Mouse (Mus musculus): ENCODE results near the gene Fryl. TPM values are rescaled to one million over a fixed set of nuclear protein-coding genes. Genes with fewer than 3 reads are reported as not detected.

Gene Fryl
- polyA plus RNA-seq, 1 experiment from 2014 or later, result 30.8 TPM

GRCm38 (mm10) chr5:73210971-73211315 is 45.5 kb downstream of the Fryl start:
- ATAC-seq (no peak), DNase-seq (ENCODE audit: low read depth, low spot score) (no peak)
- no peak for TF ChIP-seq CTCF (IDR thresholded peaks at IDR 0.05)
- ChIA-PET POLR2A (interaction anchor here (1.1 kb wide), 1 partner anchor 12 kb away, joined by 3 read pairs; no protein-coding TSS in a partner anchor), CTCF (no interaction called here)
- H3K27me3 ChIP-seq, result no peaks in the 10 kb centered on the region
- in situ Hi-C loops (cut with MboI; ENCODE audit: low pct_unique_long_range_greater_than_20kb), result no loop called here

DNA sequence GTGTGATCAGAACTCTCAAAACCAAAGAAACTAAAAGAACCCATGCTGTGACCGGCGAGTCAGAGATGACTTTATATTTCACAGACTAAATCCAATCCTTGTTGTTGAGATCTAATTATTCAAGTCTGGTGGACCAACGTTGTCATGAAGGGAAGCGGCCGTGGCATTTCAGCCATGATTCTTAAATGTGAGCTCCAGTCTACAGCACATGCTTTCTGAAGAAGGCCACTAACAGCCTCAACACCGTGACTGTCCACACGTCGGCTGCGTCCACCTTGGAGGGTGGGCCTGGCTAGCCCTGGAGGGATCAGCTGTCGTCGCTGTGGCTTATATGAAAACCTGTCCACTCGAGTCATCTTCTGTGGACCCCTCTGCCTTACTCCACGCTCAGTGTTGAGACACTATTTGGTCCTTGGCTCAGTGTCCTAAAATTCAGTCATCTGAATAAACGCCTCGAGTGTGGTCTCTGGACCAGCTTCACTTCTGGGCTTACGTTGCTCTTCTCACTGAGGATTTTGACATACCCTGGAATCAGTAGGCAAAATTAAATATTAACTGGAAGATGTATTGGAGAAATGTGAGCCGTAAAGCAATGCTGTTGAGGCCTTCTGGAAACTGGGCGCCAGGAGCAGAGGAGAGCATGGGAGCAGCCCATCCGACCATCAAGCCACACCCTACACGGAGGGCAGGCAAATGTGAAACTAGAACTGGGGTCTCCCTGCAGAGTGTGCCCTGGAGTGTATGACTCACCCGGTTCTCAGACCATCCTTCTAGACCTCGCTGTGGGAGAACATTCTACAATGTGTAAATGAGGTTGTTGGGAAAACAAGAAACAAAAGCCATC is 46.1 kb downstream of the Fryl start:
- in situ Hi-C loops (cut with MboI; ENCODE audit: low pct_unique_long_range_greater_than_20kb), result no loop called here
- DNase-seq (ENCODE audit: low read depth, low spot score), result no peak
- no peaks in the 10 kb centered on the region for H3K27me3 ChIP-seq
- ChIA-PET CTCF (no interaction called here), POLR2A (interaction anchor here (0.9 kb wide), 1 partner anchor 11 kb away, joined by 13 read pairs; no protein-coding TSS in a partner anchor)
- TF ChIP-seq CTCF (IDR thresholded peaks at IDR 0.05), result no peak
- ATAC-seq, result peak; percentile 57

GRCm38 (mm10) chr5:73209201-73210096 is 47.0 kb downstream of the Fryl start:
- in situ Hi-C loops (cut with MboI; ENCODE audit: low pct_unique_long_range_greater_than_20kb), result no loop called here
- POLR2A ChIA-PET, result interaction anchor here (0.9 kb wide), 1 partner anchor 12 kb away, joined by 13 read pairs; no protein-coding TSS in a partner anchor
- ATAC-seq (no peak), DNase-seq (ENCODE audit: low read depth, low spot score) (no peak)
- CTCF ChIA-PET, result no interaction called here
- H3K27me3 ChIP-seq, result no peaks in the 10 kb centered on the region
- TF ChIP-seq CTCF (IDR thresholded peaks at IDR 0.05), result no peak

GRCm38 (mm10) chr5:73208645-73209044 is 47.8 kb downstream of the Fryl start:
- no peak for ATAC-seq
- TF ChIP-seq CTCF (IDR thresholded peaks at IDR 0.05), result no peak
- DNase-seq (ENCODE audit: low read depth, low spot score), result no peak
- H3K27me3 ChIP-seq, result no peaks in the 10 kb centered on the region
- in situ Hi-C loops (cut with MboI; ENCODE audit: low pct_unique_long_range_greater_than_20kb), result no loop called here
- CTCF ChIA-PET, result no interaction called here
- POLR2A ChIA-PET, result no interaction called here

DNA sequence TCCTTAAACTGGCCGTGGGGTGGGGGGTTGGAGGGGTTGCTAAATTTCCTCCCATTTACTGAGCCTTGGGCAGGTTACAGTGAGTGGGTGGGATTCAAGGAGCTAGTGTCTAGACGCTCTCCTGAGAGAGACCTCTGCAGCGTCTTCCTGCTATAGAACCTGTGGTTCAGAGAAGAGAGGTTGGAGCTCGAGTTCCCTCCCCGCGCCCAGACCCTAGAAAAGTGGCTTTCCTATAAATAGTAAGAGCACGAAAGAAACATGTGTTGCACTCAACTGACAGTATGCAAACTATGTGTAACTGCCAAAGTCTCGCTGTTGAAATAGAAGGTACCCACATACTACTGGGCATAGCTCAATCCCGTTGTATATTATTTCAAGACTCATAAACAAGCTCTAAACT is 49.7 kb downstream of the Fryl start:
- in situ Hi-C loops (cut with MboI; ENCODE audit: low pct_unique_long_range_greater_than_20kb), result no loop called here
- no peak for DNase-seq (ENCODE audit: low read depth, low spot score)
- H3K27me3 ChIP-seq, result no peaks in the 10 kb centered on the region
- ATAC-seq, result no peak
- ChIA-PET POLR2A (no interaction called here), CTCF (no interaction called here)
- TF ChIP-seq CTCF (IDR thresholded peaks at IDR 0.05), result no peak

DNA sequence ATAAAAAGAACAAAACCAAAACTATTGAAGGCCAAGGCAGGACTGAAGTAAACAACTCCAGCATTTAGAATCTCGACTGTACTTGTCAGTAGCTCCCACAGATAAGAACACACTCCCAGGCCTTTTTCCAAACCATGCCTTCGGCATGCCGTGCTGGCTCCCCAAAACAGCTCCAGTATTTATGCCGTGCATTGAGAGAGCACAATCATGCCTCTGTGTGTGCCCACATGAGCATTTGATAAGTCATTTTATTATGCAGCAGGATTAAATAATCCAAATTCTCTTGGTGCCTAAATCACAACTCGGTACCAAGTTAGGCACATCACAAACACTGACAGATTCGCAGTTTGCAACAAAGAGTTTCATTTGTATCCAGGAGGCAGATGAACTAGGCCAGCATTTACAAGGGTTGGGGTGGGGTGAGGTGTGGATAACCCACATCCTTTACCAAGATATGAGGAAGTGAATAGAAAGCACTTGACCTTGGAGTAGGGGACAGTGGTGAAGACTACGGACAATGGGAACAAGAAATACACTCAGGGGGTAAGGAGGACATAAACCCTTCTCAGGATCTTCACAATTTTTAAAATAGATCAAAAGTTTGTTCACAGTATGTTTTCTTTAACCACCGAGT is 50.3 kb downstream of the Fryl start:
- DNase-seq (ENCODE audit: low read depth, low spot score) (no peak), ATAC-seq (no peak)
- POLR2A ChIA-PET, result interaction anchor here (0.6 kb wide), 1 partner anchor 183 kb away, joined by 3 read pairs; no protein-coding TSS in a partner anchor
- in situ Hi-C loops (cut with MboI; ENCODE audit: low pct_unique_long_range_greater_than_20kb), result no loop called here
- TF ChIP-seq CTCF (IDR thresholded peaks at IDR 0.05), result no peak
- CTCF ChIA-PET, result no interaction called here
- no peaks in the 10 kb centered on the region for H3K27me3 ChIP-seq

- TF ChIP-seq CTCF (IDR thresholded peaks at IDR 0.05), result no peak
- ChIA-PET POLR2A (no interaction called here), CTCF (no interaction called here)
- no peak for DNase-seq (ENCODE audit: low read depth, low spot score)
- no peak for ATAC-seq
- in situ Hi-C loops (cut with MboI; ENCODE audit: low pct_unique_long_range_greater_than_20kb), result no loop called here
- H3K27me3 ChIP-seq, result no peaks in the 10 kb centered on the region
Observed at GRCm38 (mm10) chr5:73205050-73205449, 51.4 kb downstream of the Fryl start.

- H3K27me3 ChIP-seq, result no peaks in the 10 kb centered on the region
- no peak for DNase-seq (ENCODE audit: low read depth, low spot score)
- in situ Hi-C loops (cut with MboI; ENCODE audit: low pct_unique_long_range_greater_than_20kb), result no loop called here
- POLR2A ChIA-PET, result no interaction called here
- CTCF ChIA-PET, result interaction anchor here (0.6 to 1.0 kb wide), 3 partner anchors 20 to 178 kb away, joined by 3 read pairs; no protein-coding TSS in a partner anchor
- TF ChIP-seq CTCF (IDR thresholded peaks at IDR 0.05), result no peak
- no peak for ATAC-seq
Observed at GRCm38 (mm10) chr5:73202498-73202897, 53.9 kb downstream of the Fryl start.

GRCm38 (mm10) chr5:73202077-73202476 is 54.3 kb downstream of the Fryl start:
- POLR2A ChIA-PET, result no interaction called here
- no peak for TF ChIP-seq CTCF (IDR thresholded peaks at IDR 0.05)
- no peaks in the 10 kb centered on the region for H3K27me3 ChIP-seq
- ATAC-seq, result no peak
- in situ Hi-C loops (cut with MboI; ENCODE audit: low pct_unique_long_range_greater_than_20kb), result no loop called here
- no peak for DNase-seq (ENCODE audit: low read depth, low spot score)
- CTCF ChIA-PET, result interaction anchor here (0.6 to 1.0 kb wide), 2 partner anchors 20 to 67 kb away, joined by 3 read pairs; no protein-coding TSS in a partner anchor

Data from Patski (cell line).